Mouse (Mus musculus) cerebellum, adult 9-10 months (tissue): Measurements from ENCODE around the gene Hsd3b2.
"Not testable (repeated sequence)": the region's sequence is repeated elsewhere in the genome, so short reads cannot be mapped to it uniquely, and the experiment has no call there.

Experiments used
- DNase-seq: peaks from one replicate; pipeline ENCODE4 v3.0.0; 2022

Gene Hsd3b2

GRCm38 (mm10) chr3:98724376-98724775 is at the start of gene Hsd3b2:
TSS of gene Hsd3b2 (minus strand) at chr3:98724543.
- DNase-seq: no peak

DNA sequence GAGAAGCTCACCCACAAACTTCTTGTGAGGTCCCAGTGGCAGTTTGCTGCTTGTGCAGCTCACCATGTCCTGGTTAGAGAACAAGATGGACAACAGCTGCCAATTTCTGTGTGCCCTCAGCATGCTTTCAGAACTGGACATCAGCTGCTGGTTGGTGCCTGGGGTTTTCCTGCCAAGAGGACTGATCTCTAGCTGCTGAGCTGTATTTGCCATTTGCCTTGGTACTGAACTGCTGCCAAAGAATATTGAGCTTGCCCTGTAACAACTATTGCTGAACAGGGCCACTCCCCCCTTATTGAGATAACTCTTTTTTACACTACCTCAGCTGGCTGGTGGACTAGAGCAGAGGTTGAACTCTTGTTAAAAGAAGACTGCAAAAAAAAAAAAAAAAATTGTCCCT is 39.8 kb upstream of the Hsd3b2 start:
- DNase-seq: no peak

DNA sequence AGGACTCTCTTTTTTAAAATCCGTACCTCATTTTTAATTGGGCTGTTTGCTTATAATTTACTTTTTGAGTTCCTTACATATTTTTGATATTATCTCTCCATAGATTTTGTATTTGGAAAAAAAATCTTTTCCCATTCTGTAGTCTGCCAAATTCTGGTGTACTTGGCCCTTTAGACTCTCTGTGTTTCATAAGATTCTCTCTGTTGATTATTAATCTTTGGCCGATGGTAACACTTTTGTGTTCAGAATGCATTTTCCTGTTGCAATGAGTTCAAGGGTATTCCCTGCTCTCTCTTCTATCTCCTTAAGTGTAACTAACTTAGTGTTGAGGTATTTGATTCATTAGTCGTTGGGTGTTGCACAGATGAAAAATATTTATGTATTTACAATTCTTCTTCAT is 32.5 kb upstream of the Hsd3b2 start:
- no peak for DNase-seq

DNA sequence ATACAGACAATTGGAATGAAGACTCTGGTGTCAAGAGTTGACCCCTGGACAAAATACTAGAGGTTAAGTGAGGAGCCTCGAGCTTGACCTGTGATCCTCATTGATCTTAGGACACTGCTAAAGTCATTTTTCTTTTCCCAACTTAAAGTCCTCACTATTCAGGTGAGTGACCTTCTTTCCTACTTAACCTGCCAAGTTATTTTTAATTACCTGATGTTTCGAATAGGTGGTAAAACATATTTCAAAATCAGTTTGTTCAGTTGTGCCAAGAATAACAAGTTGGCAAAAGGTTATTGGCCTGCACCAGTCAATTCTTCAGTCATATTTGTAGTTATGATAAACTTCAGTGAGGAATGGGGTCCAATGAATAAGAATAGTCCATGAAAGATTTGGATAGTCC is 27.8 kb upstream of the Hsd3b2 start:
- DNase-seq: no peak

DNA sequence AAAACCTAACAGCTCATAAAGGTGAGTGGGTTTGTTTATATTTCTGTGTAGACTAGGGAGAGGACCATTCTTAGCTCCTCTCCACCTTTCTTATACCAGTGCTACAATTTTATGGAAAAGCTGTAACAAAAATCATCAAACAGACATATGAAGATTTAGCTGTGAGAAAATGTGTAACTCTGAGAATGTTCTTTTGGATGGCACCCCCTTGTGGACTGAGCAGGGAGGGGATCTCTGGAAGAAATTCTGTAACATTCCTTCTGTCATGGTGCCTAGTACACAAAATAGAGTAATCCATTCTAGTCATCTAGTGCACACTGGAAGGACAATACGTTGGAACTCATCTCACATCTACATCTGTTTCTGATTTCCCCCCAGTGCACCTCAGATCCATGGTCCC is 16.7 kb upstream of the Hsd3b2 start:
- not testable (repeated sequence) for DNase-seq

GRCm38 (mm10) chr3:98734340-98734739 is 10.0 kb upstream of the Hsd3b2 start:
- no peak for DNase-seq

DNA sequence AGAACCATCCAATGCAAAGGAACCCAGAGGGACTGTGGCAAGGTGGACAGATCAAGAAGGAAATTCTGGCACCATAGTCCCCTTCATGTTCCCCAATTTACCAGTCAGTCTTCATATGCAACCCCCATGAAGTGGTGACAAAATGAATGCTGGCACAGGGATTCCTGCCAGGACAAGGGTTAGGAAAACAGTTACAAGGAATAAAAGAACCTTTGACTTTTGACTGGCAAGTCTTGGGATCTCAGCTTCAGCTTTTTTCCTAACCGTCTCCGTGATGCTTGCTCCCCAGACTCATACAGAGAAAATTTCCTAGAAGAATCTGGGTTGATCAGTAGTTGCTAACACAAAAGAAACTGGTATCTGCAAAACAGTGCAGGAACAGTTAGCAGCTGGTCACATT is 9.4 kb upstream of the Hsd3b2 start:
- DNase-seq: no peak

DNA sequence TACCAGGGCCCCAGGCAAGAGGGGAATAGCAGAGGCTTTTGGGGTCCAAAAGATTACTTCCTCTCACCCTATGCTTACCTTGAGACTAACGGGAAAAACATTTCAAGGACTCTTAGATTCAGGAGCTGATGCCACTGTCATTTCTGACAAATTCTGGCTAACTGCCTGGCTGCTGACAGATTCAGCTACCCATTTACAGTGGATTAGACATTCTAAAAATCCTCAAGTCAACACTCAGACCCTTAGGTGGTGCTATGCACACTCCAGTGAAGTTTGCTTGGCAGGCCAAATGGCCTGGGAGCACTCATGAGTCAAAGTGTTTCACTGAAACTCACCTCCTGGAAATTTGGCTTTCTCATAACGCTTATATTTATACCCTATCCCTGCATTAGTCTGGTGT is 1.9 kb upstream of the Hsd3b2 start:
- no peak for DNase-seq

DNA sequence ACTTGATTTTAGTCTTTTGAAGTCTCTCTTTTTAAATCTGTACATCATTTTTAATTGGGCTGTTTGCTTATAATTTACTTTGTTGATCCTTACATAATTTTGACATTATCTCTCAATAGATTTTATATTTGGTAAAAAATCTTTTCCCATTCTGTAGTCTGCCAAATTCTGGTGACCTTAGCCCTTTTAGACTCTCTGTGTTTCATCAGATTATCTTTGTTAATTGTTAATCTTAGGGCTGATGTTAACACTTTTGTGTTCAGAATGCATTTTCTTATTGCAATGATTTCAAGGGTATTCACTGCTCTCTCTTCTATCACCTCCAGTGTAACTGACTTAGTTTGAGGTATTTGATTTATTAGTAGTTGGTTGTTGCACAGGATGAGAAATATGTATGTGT is 3.6 kb downstream of the Hsd3b2 start:
- no peak for DNase-seq

- no peak for DNase-seq
These were observed 41.9 kb downstream of the Hsd3b2 start for GRCm38 (mm10) chr3:98682401-98682800.

- no peak for DNase-seq
These were observed 43.6 kb downstream of the Hsd3b2 start for GRCm38 (mm10) chr3:98680786-98681185.
